Mouse (Mus musculus): ENCODE data around the gene Gm16381. TPM values are rescaled to one million over a fixed set of nuclear protein-coding genes. Genes with fewer than 3 reads are reported as not detected.
"Not testable (repeated sequence)": the region's sequence is repeated elsewhere in the genome, so short reads cannot be mapped to it uniquely, and the experiment has no call there.

Gm16381 gene
- total RNA-seq (2012; rRNA removed) = not detected in 2 replicates
- polyA plus RNA-seq (2012; ENCODE audit: insufficient read depth in 1 of 2, insufficient read length in 2 of 2, low read depth in 1 of 2, low replicate concordance in 2 of 2, missing spikeins in 1 of 2) = not detected

DNA sequence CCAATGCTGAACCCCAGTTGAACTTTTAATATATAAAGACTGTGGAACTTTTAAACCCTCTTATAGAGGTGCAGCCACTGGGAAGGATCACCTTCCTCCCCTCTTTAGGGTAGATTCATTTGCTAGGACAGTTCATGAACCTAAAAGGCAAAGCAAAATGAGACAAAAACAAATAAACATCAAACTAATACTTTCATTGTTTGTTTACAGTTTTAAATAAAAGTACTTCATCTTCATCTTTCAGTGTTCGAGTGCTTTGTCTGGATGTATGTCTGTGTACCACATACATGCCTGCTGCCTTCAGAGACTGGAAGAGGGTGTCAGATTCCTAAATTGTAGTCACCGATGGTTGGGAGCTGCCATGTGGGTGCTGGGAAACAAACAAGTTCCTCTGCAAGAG, at the start of gene Gm16381:
Gm16381 (minus strand) TSS at position 101 of the 400 bp plus-strand sequence.
- DNase-seq (ENCODE audit: low read depth, low spot score); H3K9ac ChIP-seq (ENCODE audit: control insufficient read depth, low read depth, low read length, poor library complexity, severe bottlenecking); H3K27ac ChIP-seq (ENCODE audit: control insufficient read depth, low read depth, low read length); H3K4me1 ChIP-seq (ENCODE audit: control insufficient read depth in 1 of 2, insufficient read depth in 2 of 2, low read length in 2 of 2); H3K4me3 ChIP-seq (ENCODE audit: control insufficient read depth in 1 of 2, insufficient read depth in 1 of 2, low read depth in 2 of 2, low read length in 2 of 2); H3K79me2 ChIP-seq (ENCODE audit: control insufficient read depth, insufficient read depth, low read length, poor library complexity); H3K36me3 ChIP-seq (ENCODE audit: control insufficient read depth in 1 of 2, insufficient read depth in 2 of 2, low read length in 2 of 2); H3K9me3 ChIP-seq (replicated peaks; ENCODE audit: insufficient read depth, low read length); H3K27me3 ChIP-seq (ENCODE audit: control insufficient read depth in 1 of 2, insufficient read depth in 2 of 2, low read length in 2 of 2): not testable (repeated sequence)

- not testable (repeated sequence) for H3K36me3 ChIP-seq (ENCODE audit: control insufficient read depth in 1 of 2, insufficient read depth in 2 of 2, low read length in 2 of 2); H3K9me3 ChIP-seq (replicated peaks; ENCODE audit: insufficient read depth, low read length); H3K4me1 ChIP-seq (ENCODE audit: control insufficient read depth in 1 of 2, insufficient read depth in 2 of 2, low read length in 2 of 2); DNase-seq (ENCODE audit: low read depth, low spot score); H3K4me3 ChIP-seq (ENCODE audit: control insufficient read depth in 1 of 2, insufficient read depth in 1 of 2, low read depth in 2 of 2, low read length in 2 of 2); H3K9ac ChIP-seq (ENCODE audit: control insufficient read depth, low read depth, low read length, poor library complexity, severe bottlenecking); H3K27me3 ChIP-seq (ENCODE audit: control insufficient read depth in 1 of 2, insufficient read depth in 2 of 2, low read length in 2 of 2); H3K27ac ChIP-seq (ENCODE audit: control insufficient read depth, low read depth, low read length); H3K79me2 ChIP-seq (ENCODE audit: control insufficient read depth, insufficient read depth, low read length, poor library complexity)
Measured at GRCm38 (mm10) chr12:87652916-87653703, 8.7 kb upstream of the Gm16381 start.

GRCm38 (mm10) chr12:87618569-87618968, 25.9 kb downstream of the Gm16381 start, which contains the start of gene Gm4027:
TSS of gene Gm4027 (plus strand) at chr12:87618869.
- not testable (repeated sequence) for H3K4me1 ChIP-seq (ENCODE audit: control insufficient read depth in 1 of 2, insufficient read depth in 2 of 2, low read length in 2 of 2); H3K36me3 ChIP-seq (ENCODE audit: control insufficient read depth in 1 of 2, insufficient read depth in 2 of 2, low read length in 2 of 2); H3K27me3 ChIP-seq (ENCODE audit: control insufficient read depth in 1 of 2, insufficient read depth in 2 of 2, low read length in 2 of 2); H3K27ac ChIP-seq (ENCODE audit: control insufficient read depth, low read depth, low read length); DNase-seq (ENCODE audit: low read depth, low spot score); H3K9me3 ChIP-seq (replicated peaks; ENCODE audit: insufficient read depth, low read length); H3K9ac ChIP-seq (ENCODE audit: control insufficient read depth, low read depth, low read length, poor library complexity, severe bottlenecking); H3K4me3 ChIP-seq (ENCODE audit: control insufficient read depth in 1 of 2, insufficient read depth in 1 of 2, low read depth in 2 of 2, low read length in 2 of 2); H3K79me2 ChIP-seq (ENCODE audit: control insufficient read depth, insufficient read depth, low read length, poor library complexity)

- not testable (repeated sequence) for H3K79me2 ChIP-seq (ENCODE audit: control insufficient read depth, insufficient read depth, low read length, poor library complexity)
Measured at GRCm38 (mm10) chr12:87602388-87602787, 42.0 kb downstream of the Gm16381 start, which contains the start of gene Oog1. TSS of gene Oog1 (plus strand) at chr12:87602688.

GRCm38 (mm10) chr12:87601388-87601787, 43.0 kb downstream of the Gm16381 start:
- not testable (repeated sequence) for H3K9ac ChIP-seq (ENCODE audit: control insufficient read depth, low read depth, low read length, poor library complexity, severe bottlenecking); H3K4me1 ChIP-seq (ENCODE audit: control insufficient read depth in 1 of 2, insufficient read depth in 2 of 2, low read length in 2 of 2); H3K79me2 ChIP-seq (ENCODE audit: control insufficient read depth, insufficient read depth, low read length, poor library complexity); H3K4me3 ChIP-seq (ENCODE audit: control insufficient read depth in 1 of 2, insufficient read depth in 1 of 2, low read depth in 2 of 2, low read length in 2 of 2); DNase-seq (ENCODE audit: low read depth, low spot score); H3K27me3 ChIP-seq (ENCODE audit: control insufficient read depth in 1 of 2, insufficient read depth in 2 of 2, low read length in 2 of 2); H3K27ac ChIP-seq (ENCODE audit: control insufficient read depth, low read depth, low read length); H3K36me3 ChIP-seq (ENCODE audit: control insufficient read depth in 1 of 2, insufficient read depth in 2 of 2, low read length in 2 of 2); H3K9me3 ChIP-seq (replicated peaks; ENCODE audit: insufficient read depth, low read length)

More at GRCm38 (mm10) chr12:87602388-87602787, 42.0 kb downstream of the Gm16381 start, which contains the start of gene Oog1:
- not testable (repeated sequence) for H3K9me3 ChIP-seq (replicated peaks; ENCODE audit: insufficient read depth, low read length); H3K36me3 ChIP-seq (ENCODE audit: control insufficient read depth in 1 of 2, insufficient read depth in 2 of 2, low read length in 2 of 2); DNase-seq (ENCODE audit: low read depth, low spot score); H3K4me3 ChIP-seq (ENCODE audit: control insufficient read depth in 1 of 2, insufficient read depth in 1 of 2, low read depth in 2 of 2, low read length in 2 of 2); H3K4me1 ChIP-seq (ENCODE audit: control insufficient read depth in 1 of 2, insufficient read depth in 2 of 2, low read length in 2 of 2); H3K9ac ChIP-seq (ENCODE audit: control insufficient read depth, low read depth, low read length, poor library complexity, severe bottlenecking); H3K27me3 ChIP-seq (ENCODE audit: control insufficient read depth in 1 of 2, insufficient read depth in 2 of 2, low read length in 2 of 2); H3K27ac ChIP-seq (ENCODE audit: control insufficient read depth, low read depth, low read length)

Other genes starting within 250 kb of the Gm16381 start
- gene Slirp, start 200.7 kb downstream of the Gm16381 start, total RNA-seq (2012; rRNA removed) = 166 and 174 TPM in 2 replicates
- 100 to 1,000 TPM in 1 of 2 experiments, not detected in 1; 182 TPM for gene Slirp, start 200.7 kb downstream of the Gm16381 start, polyA plus RNA-seq (2012; ENCODE audit: insufficient read depth in 1 of 2, insufficient read length in 2 of 2, low read depth in 1 of 2, low replicate concordance in 2 of 2, missing spikeins in 1 of 2)
- gene Alkbh1, start 200.6 kb downstream of the Gm16381 start, total RNA-seq (2012; rRNA removed) = 31.4 and 41.4 TPM in 2 replicates
- gene Alkbh1, start 200.6 kb downstream of the Gm16381 start, polyA plus RNA-seq (2012; ENCODE audit: insufficient read depth in 1 of 2, insufficient read length in 2 of 2, low read depth in 1 of 2, low replicate concordance in 2 of 2, missing spikeins in 1 of 2) = 10 to 100 TPM in 1 of 2 experiments, not detected in 1; 48.9 TPM
- 88.1 and 108 TPM in 2 replicates for gene Snw1, start 172.3 kb downstream of the Gm16381 start, total RNA-seq (2012; rRNA removed)
- 10 to 100 TPM; 40.8 to 92.1 TPM for gene Snw1, start 172.3 kb downstream of the Gm16381 start, polyA plus RNA-seq (2012; ENCODE audit: insufficient read depth in 1 of 2, insufficient read length in 2 of 2, low read depth in 1 of 2, low replicate concordance in 2 of 2, missing spikeins in 1 of 2)
- gene Gm5788, start 149.9 kb downstream of the Gm16381 start, total RNA-seq (2012; rRNA removed) = not detected in 2 replicates
- not detected for gene Gm5788, start 149.9 kb downstream of the Gm16381 start, polyA plus RNA-seq (2012; ENCODE audit: insufficient read depth in 1 of 2, insufficient read length in 2 of 2, low read depth in 1 of 2, low replicate concordance in 2 of 2, missing spikeins in 1 of 2)
- not detected in 2 replicates for gene Gm8300, start 130.3 kb downstream of the Gm16381 start, total RNA-seq (2012; rRNA removed)
- gene Gm8300, start 130.3 kb downstream of the Gm16381 start, polyA plus RNA-seq (2012; ENCODE audit: insufficient read depth in 1 of 2, insufficient read length in 2 of 2, low read depth in 1 of 2, low replicate concordance in 2 of 2, missing spikeins in 1 of 2) = under 1 TPM in 1 of 2 experiments, not detected in 1; 0.07 TPM
- gene Oog1, start 41.9 kb downstream of the Gm16381 start, total RNA-seq (2012; rRNA removed) = not detected in 2 replicates
- not detected for gene Oog1, start 41.9 kb downstream of the Gm16381 start, polyA plus RNA-seq (2012; ENCODE audit: insufficient read depth in 1 of 2, insufficient read length in 2 of 2, low read depth in 1 of 2, low replicate concordance in 2 of 2, missing spikeins in 1 of 2)
- not detected in 2 replicates for gene Gm4027, start 25.8 kb downstream of the Gm16381 start, total RNA-seq (2012; rRNA removed)
- gene Gm4027, start 25.8 kb downstream of the Gm16381 start, polyA plus RNA-seq (2012; ENCODE audit: insufficient read depth in 1 of 2, insufficient read length in 2 of 2, low read depth in 1 of 2, low replicate concordance in 2 of 2, missing spikeins in 1 of 2) = under 1 TPM in 1 of 2 experiments, not detected in 1; 0.06 TPM
- gene Gm21319, start 131.1 kb upstream of the Gm16381 start, total RNA-seq (2012; rRNA removed) = not detected in 2 replicates
- gene Gm21319, start 131.1 kb upstream of the Gm16381 start, polyA plus RNA-seq (2012; ENCODE audit: insufficient read depth in 1 of 2, insufficient read length in 2 of 2, low read depth in 1 of 2, low replicate concordance in 2 of 2, missing spikeins in 1 of 2) = not detected
- not detected in 2 replicates for gene Gm21936, start 150.9 kb upstream of the Gm16381 start, total RNA-seq (2012; rRNA removed)
- not detected for gene Gm21936, start 150.9 kb upstream of the Gm16381 start, polyA plus RNA-seq (2012; ENCODE audit: insufficient read depth in 1 of 2, insufficient read length in 2 of 2, low read depth in 1 of 2, low replicate concordance in 2 of 2, missing spikeins in 1 of 2)
- gene BB287469, start 172.0 kb upstream of the Gm16381 start, total RNA-seq (2012; rRNA removed) = not detected in 2 replicates
- not detected for gene BB287469, start 172.0 kb upstream of the Gm16381 start, polyA plus RNA-seq (2012; ENCODE audit: insufficient read depth in 1 of 2, insufficient read length in 2 of 2, low read depth in 1 of 2, low replicate concordance in 2 of 2, missing spikeins in 1 of 2)
- gene Gm2001, start 197.7 kb upstream of the Gm16381 start, total RNA-seq (2012; rRNA removed) = not detected in 2 replicates
- gene Gm2001, start 197.7 kb upstream of the Gm16381 start, polyA plus RNA-seq (2012; ENCODE audit: insufficient read depth in 1 of 2, insufficient read length in 2 of 2, low read depth in 1 of 2, low replicate concordance in 2 of 2, missing spikeins in 1 of 2) = not detected
- gene Gm2016, start 229.5 kb upstream of the Gm16381 start, total RNA-seq (2012; rRNA removed) = not detected in 2 replicates
- gene Gm2016, start 229.5 kb upstream of the Gm16381 start, polyA plus RNA-seq (2012; ENCODE audit: insufficient read depth in 1 of 2, insufficient read length in 2 of 2, low read depth in 1 of 2, low replicate concordance in 2 of 2, missing spikeins in 1 of 2) = under 1 TPM in 1 of 2 experiments, not detected in 1; 0.04 TPM